Mouse (Mus musculus): Measurements from ENCODE around the gene Tmem59. TPM values are rescaled to one million over a fixed set of nuclear protein-coding genes. Genes with fewer than 3 reads are reported as not detected.

Gene Tmem59
- total RNA-seq, 2 experiments from 2014 or later: 345 to 431 TPM

GRCm38 (mm10) chr4:107240196-107240595, 62.0 kb downstream of the Tmem59 start:
- no peak for DNase-seq

GRCm38 (mm10) chr4:107243365-107244333, 65.5 kb downstream of the Tmem59 start:
- no peak for DNase-seq

DNA sequence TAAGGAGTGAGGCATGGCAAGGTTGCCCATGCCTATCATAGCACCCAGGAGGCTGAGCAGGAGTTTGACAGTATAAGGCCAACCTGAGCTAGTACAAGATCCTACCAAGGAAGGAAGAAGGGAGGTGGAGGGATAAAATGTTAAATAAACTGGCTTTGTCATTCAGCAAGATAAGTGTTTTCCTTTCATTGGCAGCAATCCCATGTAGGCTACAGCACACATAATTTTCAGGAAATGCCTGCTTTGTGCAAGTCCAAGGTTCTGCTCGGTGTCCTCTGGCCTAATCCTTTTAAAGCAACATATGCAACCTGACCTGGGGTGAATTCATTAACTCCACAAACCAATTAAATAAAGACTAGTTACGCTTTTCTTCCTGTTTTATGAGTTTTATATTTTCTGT, 67.2 kb downstream of the Tmem59 start:
- no peak for DNase-seq

- DNase-seq: no peak
These were observed 67.8 kb downstream of the Tmem59 start for GRCm38 (mm10) chr4:107246040-107246439.

- DNase-seq: no peak
These were observed 68.9 kb downstream of the Tmem59 start for GRCm38 (mm10) chr4:107247110-107247509.

DNA sequence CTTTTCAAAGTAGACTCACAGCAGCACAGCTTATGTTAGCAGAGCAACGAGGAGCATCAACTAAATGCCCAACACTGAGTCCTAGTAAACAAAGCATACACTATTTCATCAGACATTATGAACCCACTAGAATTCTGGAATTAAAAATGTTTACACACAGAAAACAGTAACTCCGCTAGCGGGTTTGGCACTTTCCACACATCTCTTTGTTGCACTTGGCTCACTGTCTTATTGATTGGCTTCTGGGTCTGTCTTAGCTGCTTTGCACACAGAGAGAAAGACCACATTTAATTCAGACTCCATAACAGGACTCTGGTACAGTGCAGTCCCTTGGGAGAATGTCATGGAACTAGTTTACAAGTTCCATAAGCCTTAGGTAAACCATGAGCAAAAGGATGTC, 69.9 kb downstream of the Tmem59 start:
- DNase-seq: no peak

GRCm38 (mm10) chr4:107249471-107249870, 71.3 kb downstream of the Tmem59 start:
- DNase-seq: no peak

- DNase-seq: peak; percentile 26 to 53
These were observed 72.3 kb downstream of the Tmem59 start for GRCm38 (mm10) chr4:107250494-107250893.

Other genes starting within 250 kb of the Tmem59 start
- 100 to 1,000 TPM in 1 of 2 experiments, 10 to 100 TPM in 1; 99.7 to 102 TPM for gene Mrpl37, start 111.5 kb upstream of the Tmem59 start, total RNA-seq (2021)
- 10 to 100 TPM; 21.2 to 25.4 TPM for gene Cyb5rl, start 111.4 kb upstream of the Tmem59 start, total RNA-seq (2021)
- gene Cdcp2, start 81.5 kb upstream of the Tmem59 start, total RNA-seq (2021): not detected
- 10 to 100 TPM; 20.2 to 27.3 TPM for gene Tceanc2, start 717 bp downstream of the Tmem59 start, total RNA-seq (2021)
- gene Ldlrad1, start 30.8 kb downstream of the Tmem59 start, total RNA-seq (2021): not detected
- gene Lrrc42, start 75.1 kb downstream of the Tmem59 start, total RNA-seq (2021): 10 to 100 TPM; 28.8 to 30.5 TPM
- gene Hspb11, start 75.2 kb downstream of the Tmem59 start, total RNA-seq (2021): 10 to 100 TPM; 15.8 to 26.7 TPM
- gene Dio1, start 128.8 kb downstream of the Tmem59 start, total RNA-seq (2021): not detected
- gene Yipf1, start 136.0 kb downstream of the Tmem59 start, total RNA-seq (2021): 10 to 100 TPM; 56.4 to 90.9 TPM
- gene Ndc1, start 189.4 kb downstream of the Tmem59 start, total RNA-seq (2021): 10 to 100 TPM in 1 of 2 experiments, 1 to 10 TPM in 1; 9.5 to 12.4 TPM

Measured in adrenal gland, postnatal 36 days (tissue).